Mouse (Mus musculus) heart, postnatal 10 days (tissue): ENCODE results near the gene Slc7a10. TPM values are rescaled to one million over a fixed set of nuclear protein-coding genes. Genes with fewer than 3 reads are reported as not detected.

ENCODE experiments used
- DNase-seq, 2 experiments: peaks; one replicate each; pipeline ENCODE4 v3.0.0; 2021
- intact Hi-C: fragments of 180-260 bp; cut with DNase I; formaldehyde crosslinking; loops from one replicate; pipeline ENCODE4 v1.15.1; 2025
- total RNA-seq, 2 experiments: library from RNA; stranded (reverse); gene quantifications; 2 replicates each; pipeline ENCODE4 v1.2.3; 2021

Gene Slc7a10
- total RNA-seq: 1 to 10 TPM in 1 of 2 experiments, under 1 TPM in 1; 0.60 to 1.1 TPM

GRCm38 (mm10) chr7:35185889-35186569 lies at the start of gene Slc7a10:
TSS of gene Slc7a10 (plus strand) at chr7:35186385.
- intact Hi-C loops: no loop called here
- no peak for DNase-seq

- intact Hi-C loops: no loop called here
- DNase-seq: no peak
Observed at GRCm38 (mm10) chr7:35137524-35137923, 48.7 kb upstream of the Slc7a10 start.

- intact Hi-C loops: no loop called here
- DNase-seq: no peak
Observed at GRCm38 (mm10) chr7:35138481-35138880, 47.7 kb upstream of the Slc7a10 start.

GRCm38 (mm10) chr7:35139880-35140279 lies 46.3 kb upstream of the Slc7a10 start:
- no peak for DNase-seq
- intact Hi-C loops: no loop called here

- intact Hi-C loops: no loop called here
Observed at GRCm38 (mm10) chr7:35141519-35141918, 44.7 kb upstream of the Slc7a10 start.

GRCm38 (mm10) chr7:35142522-35142921 lies 43.7 kb upstream of the Slc7a10 start:
- no peak for DNase-seq
- intact Hi-C loops: no loop called here

More at GRCm38 (mm10) chr7:35141519-35141918, 44.7 kb upstream of the Slc7a10 start:
- no peak for DNase-seq

DNA sequence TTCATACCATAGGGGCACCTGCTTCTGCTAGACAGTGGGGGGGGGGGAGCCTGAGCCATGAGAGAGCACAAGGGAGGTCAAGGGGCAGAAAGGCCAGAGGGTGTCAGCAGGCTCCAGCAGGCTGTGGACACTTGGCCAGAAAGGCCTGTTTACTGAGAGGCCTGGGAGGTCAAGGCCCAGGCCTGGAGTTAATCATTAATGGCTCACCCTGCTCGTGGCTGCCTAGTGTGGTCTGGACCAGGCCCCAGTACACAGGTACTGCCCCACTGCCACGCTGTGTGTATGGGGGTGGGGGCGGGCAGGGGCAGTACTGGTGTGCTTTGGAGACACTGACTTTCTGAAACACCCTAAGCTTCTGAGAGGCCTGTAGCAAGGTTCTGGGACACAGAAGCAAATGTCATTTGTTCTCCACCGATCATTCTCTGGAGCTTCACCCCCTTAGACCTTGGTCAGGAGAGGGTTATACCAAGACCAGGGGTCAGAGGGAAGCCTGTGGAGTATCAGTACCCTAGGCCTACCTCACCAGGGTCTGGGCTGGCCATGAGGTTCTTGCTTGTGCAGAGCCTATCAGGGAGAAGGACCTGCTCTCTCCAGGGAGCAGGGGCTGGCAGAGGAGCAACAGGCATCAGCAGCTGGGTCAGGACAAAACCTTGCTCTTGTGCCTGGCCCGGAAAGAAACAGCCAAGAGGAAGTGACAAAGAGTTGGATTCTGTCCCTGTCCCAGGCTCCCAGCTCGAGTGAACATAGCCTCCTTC lies 42.1 kb upstream of the Slc7a10 start:
- intact Hi-C loops: no loop called here
- no peak for DNase-seq

- intact Hi-C loops: no loop called here
- DNase-seq: no peak
Observed at GRCm38 (mm10) chr7:35145068-35145467, 41.1 kb upstream of the Slc7a10 start.

GRCm38 (mm10) chr7:35146269-35146668 lies 39.9 kb upstream of the Slc7a10 start:
- intact Hi-C loops: no loop called here
- peak in 1 of 2 experiments; percentile 22 for DNase-seq

- DNase-seq: no peak
- intact Hi-C loops: no loop called here
Observed at GRCm38 (mm10) chr7:35149616-35150433, 36.4 kb upstream of the Slc7a10 start.

GRCm38 (mm10) chr7:35150860-35151259 lies 35.3 kb upstream of the Slc7a10 start:
- intact Hi-C loops: no loop called here
- no peak for DNase-seq

DNA sequence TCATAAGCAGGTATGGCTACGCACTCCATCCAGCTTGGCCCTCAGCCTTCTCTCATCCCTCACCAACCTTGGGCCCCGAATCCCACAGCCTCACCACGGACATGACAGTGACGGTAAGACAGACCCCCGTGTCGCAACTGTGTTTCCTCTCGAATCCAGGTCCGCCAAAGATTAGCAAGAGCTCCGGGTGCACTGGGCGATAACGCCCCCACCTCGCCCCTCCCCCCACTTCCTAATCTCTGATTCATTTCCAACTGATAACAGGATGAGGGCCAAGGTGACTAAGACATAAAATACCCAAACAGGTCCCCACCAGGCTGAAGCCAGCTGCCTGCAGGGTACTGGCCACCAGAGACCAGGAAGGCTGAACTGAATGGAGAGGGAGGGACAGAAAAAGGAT lies 31.7 kb upstream of the Slc7a10 start:
- intact Hi-C loops: no loop called here
- DNase-seq: no peak

GRCm38 (mm10) chr7:35156561-35157477 lies 29.4 kb upstream of the Slc7a10 start:
- DNase-seq: no peak

DNA sequence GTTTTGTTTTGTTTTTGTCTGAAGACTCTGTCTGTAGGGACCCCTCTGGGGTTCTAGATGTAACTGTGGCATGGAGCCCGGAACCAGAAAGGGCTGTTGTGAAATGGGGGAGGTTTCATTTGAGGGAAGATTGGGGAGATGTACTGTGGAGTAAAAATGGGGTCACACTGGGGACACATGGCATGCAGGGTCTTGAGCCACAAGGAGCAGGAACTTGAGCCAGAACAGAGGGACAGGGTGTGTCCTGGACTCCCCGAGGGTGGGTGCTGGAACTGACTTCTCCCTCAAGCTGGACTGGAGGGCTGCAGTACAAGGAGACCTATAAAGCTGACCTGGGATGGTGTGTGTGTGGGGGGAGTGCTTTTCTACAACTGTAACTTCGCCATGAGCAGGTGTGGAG lies 28.7 kb upstream of the Slc7a10 start:
- DNase-seq: no peak
- intact Hi-C loops: no loop called here

More at GRCm38 (mm10) chr7:35156561-35157477, 29.4 kb upstream of the Slc7a10 start:
- intact Hi-C loops: no loop called here

GRCm38 (mm10) chr7:35162443-35162842 lies 23.7 kb upstream of the Slc7a10 start:
- intact Hi-C loops: no loop called here
- no peak for DNase-seq

GRCm38 (mm10) chr7:35163600-35163999 lies 22.6 kb upstream of the Slc7a10 start:
- peak; percentile 45 to 49 for DNase-seq
- intact Hi-C loops: no loop called here

GRCm38 (mm10) chr7:35164131-35164530 lies 22.1 kb upstream of the Slc7a10 start:
- DNase-seq: no peak
- intact Hi-C loops: no loop called here

DNA sequence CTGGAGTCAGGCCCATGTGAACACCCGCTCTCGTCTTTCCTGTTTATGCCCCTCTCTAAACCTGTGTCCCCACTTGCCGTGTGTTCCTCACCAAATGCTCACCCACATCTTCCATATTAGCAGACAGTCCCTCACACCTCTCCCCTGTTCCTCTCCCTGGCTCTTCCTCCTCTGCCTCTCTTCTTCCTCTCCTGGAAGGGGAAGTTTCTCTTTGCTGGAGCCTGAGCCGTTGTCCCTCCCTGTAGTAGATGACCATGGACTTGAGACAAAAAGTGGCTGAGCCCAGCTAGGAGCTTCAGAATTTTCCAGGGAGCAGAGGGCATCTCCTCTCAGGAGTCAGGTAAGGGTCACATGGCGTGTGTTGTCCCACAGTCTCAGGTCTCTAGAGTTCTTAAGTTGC lies 19.2 kb upstream of the Slc7a10 start:
- intact Hi-C loops: no loop called here
- DNase-seq: no peak

DNA sequence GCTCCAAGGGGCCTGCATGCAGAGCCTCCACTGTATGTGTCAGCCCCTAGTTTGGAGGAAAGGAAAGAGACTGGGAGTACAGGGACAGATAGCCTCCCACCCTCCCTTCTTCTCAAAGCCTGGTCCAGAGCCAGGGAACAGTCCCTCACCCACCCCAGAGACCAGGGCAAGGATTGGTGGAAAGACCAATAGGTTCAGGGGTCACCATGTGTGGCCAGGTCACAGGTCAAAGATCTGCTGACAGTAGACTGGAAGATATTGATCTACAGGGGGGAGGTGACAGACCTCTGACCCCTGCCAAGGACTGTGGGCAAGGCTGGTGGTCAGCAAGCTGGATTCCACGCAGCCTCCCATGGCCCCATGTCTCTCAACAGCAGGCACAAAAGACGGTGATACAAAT lies 18.3 kb upstream of the Slc7a10 start:
- intact Hi-C loops: no loop called here
- no peak for DNase-seq

DNA sequence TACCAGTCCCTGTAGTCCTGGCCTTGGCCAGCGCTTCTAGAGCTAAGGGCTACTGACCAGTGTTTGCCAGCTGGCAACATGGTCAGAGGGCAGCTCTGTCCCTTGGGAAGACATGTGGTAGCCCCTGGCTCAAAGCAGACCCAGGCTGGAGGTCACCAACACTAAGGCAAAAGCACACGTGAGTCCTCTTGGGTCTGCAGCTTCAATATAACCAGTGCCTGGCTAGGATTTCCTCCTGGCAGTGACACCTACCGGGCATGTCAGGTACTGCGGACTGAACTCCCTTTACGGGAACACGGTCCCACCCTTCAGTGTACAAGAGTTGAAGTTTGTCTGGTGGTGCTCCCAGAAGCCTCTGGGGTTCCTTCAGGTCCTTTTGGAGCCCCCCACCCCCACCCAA lies 16.8 kb upstream of the Slc7a10 start:
- intact Hi-C loops: loop anchor here (1.0 kb wide), 1 partner anchor 50 kb away; the partner anchor contains the start of gene Cebpa
- peak; percentile 92 to 94 for DNase-seq
